Mouse (Mus musculus): Measurements from ENCODE around the gene Macrod1. TPM values are rescaled to one million over a fixed set of nuclear protein-coding genes. Genes with fewer than 3 reads are reported as not detected.

Macrod1 gene
- 5.6 and 9.3 TPM in 2 replicates for polyA plus RNA-seq (2012; rRNA removed)

GRCm38 (mm10) chr19:7056248-7057087, at the start of gene Macrod1:
Macrod1 (plus strand) TSS chr19:7056810.

DNA sequence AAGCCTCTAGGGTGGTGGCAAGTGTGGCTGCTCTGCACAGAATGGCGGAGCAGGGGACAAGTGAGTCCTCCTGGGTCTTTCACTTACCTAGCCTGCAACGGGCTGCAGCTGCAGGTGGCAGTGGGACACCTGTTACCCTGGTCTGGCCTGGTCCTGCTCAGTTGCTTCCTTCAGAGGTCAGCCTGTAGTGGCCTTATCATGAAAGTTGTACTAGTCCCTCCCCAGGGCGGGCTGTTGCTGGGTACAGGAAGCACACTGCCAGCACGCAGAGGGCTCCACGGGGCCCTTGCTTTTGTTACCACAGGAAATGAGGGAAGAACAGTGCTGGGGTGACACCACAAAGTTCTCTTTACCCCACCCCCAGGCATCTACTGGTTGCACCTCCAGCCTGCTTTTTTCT, 37.4 kb upstream of the Macrod1 start, which contains the start of gene Fermt3:
Gene Fermt3 (minus strand): TSS at position 279 of the 400 bp plus-strand sequence.

DNA sequence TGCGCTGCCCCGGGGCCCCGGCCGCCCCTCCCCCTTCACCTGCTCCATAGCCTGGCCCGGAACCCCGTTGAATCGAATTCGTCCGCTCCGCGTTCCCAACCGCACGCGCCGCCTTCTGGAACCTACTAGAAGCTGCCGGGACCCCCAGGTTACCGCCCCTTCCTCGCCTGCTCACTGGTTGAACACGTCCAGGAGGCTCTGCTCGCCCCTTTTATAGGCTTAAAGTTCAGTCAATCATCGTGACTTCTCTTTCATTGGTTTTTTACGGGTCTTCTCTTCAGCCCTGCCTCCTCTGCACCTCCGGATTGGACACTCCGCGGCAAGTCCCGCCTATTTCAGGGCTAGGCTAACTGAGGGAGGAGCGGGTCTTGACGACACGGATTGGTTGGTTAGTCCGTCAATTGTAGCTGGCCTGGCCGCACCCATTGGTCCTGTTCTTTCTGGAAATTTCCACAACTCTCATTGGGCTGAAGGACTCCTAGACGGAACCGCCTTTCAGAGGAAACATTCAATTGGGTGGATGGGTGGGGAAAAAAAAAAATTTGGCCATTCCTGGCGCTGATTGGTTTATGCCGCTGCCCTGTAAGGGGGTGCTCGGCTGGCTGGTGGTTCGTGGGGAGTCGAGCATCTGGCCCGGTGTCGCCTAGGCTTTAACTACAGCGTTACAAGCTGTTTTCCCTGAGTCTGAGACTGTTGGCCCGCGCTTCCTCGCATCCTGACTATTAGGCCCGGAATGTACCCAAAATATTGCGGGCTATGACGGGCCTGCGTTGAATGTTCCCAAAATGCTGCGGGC, 16.6 kb upstream of the Macrod1 start, which contains the start of gene Stip1:
Gene Stip1 (minus strand): TSS at position 127 of the 796 bp plus-strand sequence.

GRCm38 (mm10) chr19:7105544-7105943, 48.9 kb downstream of the Macrod1 start, which contains the start of gene Flrt1:
Flrt1 (minus strand) TSS chr19:7105729.

DNA sequence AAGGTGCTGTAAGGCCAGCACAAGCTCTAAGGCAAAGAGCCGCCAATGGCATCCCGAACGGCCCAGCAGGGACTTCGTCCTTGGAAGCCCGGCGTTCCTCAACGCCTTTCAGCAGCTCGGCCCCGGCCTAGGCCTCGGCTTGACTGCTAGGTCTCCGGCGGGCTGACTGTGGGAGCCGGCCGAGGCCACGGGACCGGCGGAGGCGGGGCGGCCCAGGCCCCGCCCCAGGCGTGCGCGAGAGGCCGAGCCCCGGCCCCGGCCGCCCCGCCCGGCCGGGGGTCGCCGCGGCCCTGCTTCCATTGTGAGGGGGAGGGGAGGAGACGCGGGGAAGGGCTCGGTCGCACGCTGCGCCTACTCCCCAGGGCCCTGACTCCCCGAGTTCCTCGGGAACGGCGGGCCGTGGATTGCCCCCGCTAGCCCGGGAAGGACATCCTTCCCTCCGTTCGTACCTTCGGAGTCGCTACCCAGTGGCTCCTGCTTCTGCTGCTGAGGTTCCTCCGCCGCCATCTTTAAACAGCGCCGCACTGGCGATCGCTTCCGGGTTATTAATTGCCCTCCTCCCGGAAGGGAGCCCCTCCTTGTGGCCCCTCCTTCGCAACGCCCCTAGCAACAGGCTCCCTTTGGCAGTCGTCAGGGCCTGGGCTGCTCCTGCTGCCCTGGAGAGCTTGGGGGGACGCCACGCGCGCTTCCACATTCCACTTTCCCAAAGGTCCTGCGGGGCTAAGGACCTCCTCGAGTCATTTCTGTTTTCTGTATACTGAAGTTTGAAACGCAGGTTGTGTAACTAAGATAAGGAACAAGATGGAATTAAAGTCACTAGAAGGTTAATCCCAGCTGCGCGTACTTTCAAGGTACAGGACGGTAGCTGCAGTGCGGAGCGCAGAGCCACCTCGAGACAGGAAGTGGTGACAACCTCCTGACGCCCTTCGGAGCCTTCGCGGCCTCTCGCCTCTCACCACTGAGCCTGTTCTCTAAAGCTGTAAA, 149.4 kb downstream of the Macrod1 start, which contains the start of gene Otub1:
Gene Otub1 (minus strand): TSS at position 564 of the 984 bp plus-strand sequence.

DNA sequence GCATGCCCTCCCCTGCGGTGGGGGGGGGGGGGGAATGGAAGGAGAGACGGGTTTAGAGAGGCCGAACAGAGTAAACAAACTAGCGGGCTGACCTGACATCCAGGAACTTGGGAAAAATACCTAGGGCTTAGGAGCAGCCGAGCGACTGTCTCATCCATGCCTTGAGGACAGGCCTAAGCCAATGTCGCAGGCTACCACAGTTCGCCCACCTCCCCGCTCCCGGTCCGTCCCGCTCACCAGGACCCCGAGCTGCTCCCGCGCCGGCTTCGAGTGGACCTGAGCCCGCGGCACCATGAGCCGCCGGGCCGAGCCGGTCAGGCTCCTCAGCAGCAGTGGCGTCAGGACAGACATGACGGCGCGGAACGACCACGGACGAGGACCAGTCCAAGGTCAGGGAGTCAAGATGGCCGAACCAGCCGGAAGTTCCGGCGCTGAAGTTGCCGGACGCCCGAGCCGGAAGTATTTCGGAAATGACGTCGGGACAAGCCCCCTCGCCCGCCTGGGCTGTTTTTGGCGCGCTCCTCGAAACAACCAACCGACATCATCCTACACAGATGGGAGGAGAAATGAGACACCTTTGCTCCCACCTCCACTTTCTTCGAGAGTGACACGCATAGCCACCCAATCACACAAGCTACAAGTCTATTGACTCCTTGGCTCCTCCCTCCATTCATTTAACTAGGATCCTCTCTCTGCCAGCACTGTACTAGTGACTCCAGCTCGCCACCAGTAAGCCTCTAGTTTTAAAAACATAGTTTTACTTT, 160.7 kb downstream of the Macrod1 start, which contains the start of gene Cox8a:
Gene Cox8a (minus strand): TSS at position 455 of the 764 bp plus-strand sequence.

GRCm38 (mm10) chr19:7240782-7241690, 184.4 kb downstream of the Macrod1 start, which contains the start of gene Naa40:
Naa40 (minus strand) TSS chr19:7241183.

Other genes starting within 250 kb of the Macrod1 start
- 5.8 and 10.8 TPM in 2 replicates for gene Rps6ka4, start 216.2 kb upstream of the Macrod1 start, polyA plus RNA-seq (2012; rRNA removed)
- 1.2 and 1.5 TPM in 2 replicates for gene Ccdc88b, start 198.6 kb upstream of the Macrod1 start, polyA plus RNA-seq (2012; rRNA removed)
- 154 and 159 TPM in 2 replicates for gene Trmt112, start 147.1 kb upstream of the Macrod1 start, polyA plus RNA-seq (2012; rRNA removed)
- 175 and 190 TPM in 2 replicates for gene Prdx5, start 146.7 kb upstream of the Macrod1 start, polyA plus RNA-seq (2012; rRNA removed)
- 32.1 and 36.0 TPM in 2 replicates for gene Esrra, start 135.0 kb upstream of the Macrod1 start, polyA plus RNA-seq (2012; rRNA removed)
- 1.3 and 2.5 TPM in 2 replicates for gene Catsperz, start 131.4 kb upstream of the Macrod1 start, polyA plus RNA-seq (2012; rRNA removed)
- gene Kcnk4, start 122.3 kb upstream of the Macrod1 start, polyA plus RNA-seq (2012; rRNA removed): 1.2 and 1.7 TPM in 2 replicates
- gene Bad, start 114.9 kb upstream of the Macrod1 start, polyA plus RNA-seq (2012; rRNA removed): 66.9 and 72.7 TPM in 2 replicates
- gene Gpr137, start 114.3 kb upstream of the Macrod1 start, polyA plus RNA-seq (2012; rRNA removed): 68.1 and 72.4 TPM in 2 replicates
- gene Ppp1r14b, start 81.8 kb upstream of the Macrod1 start, polyA plus RNA-seq (2012; rRNA removed): 339 and 374 TPM in 2 replicates
- 26.2 and 38.2 TPM in 2 replicates for gene Plcb3, start 80.3 kb upstream of the Macrod1 start, polyA plus RNA-seq (2012; rRNA removed)
- 61.1 and 75.9 TPM in 2 replicates for gene Fkbp2, start 76.3 kb upstream of the Macrod1 start, polyA plus RNA-seq (2012; rRNA removed)
- gene Vegfb, start 69.2 kb upstream of the Macrod1 start, polyA plus RNA-seq (2012; rRNA removed): 30.0 and 38.5 TPM in 2 replicates
- 30.4 and 31.6 TPM in 2 replicates for gene Dnajc4, start 64.2 kb upstream of the Macrod1 start, polyA plus RNA-seq (2012; rRNA removed)
- 16.0 and 16.1 TPM in 2 replicates for gene Nudt22, start 60.7 kb upstream of the Macrod1 start, polyA plus RNA-seq (2012; rRNA removed)
- 16.4 and 18.5 TPM in 2 replicates for gene Trpt1, start 60.7 kb upstream of the Macrod1 start, polyA plus RNA-seq (2012; rRNA removed)
- 5.4 and 5.5 TPM in 2 replicates for gene Fermt3, start 37.3 kb upstream of the Macrod1 start, polyA plus RNA-seq (2012; rRNA removed)
- 177 and 196 TPM in 2 replicates for gene Stip1, start 16.8 kb upstream of the Macrod1 start, polyA plus RNA-seq (2012; rRNA removed)
- 3.0 and 3.3 TPM in 2 replicates for gene Flrt1, start 48.9 kb downstream of the Macrod1 start, polyA plus RNA-seq (2012; rRNA removed)
- gene Otub1, start 149.5 kb downstream of the Macrod1 start, polyA plus RNA-seq (2012; rRNA removed): 162 and 172 TPM in 2 replicates
- gene Cox8a, start 160.8 kb downstream of the Macrod1 start, polyA plus RNA-seq (2012; rRNA removed): 562 and 588 TPM in 2 replicates
- gene Naa40, start 184.4 kb downstream of the Macrod1 start, polyA plus RNA-seq (2012; rRNA removed): 68.7 and 70.7 TPM in 2 replicates
- 148 and 215 TPM in 2 replicates for gene Rcor2, start 210.5 kb downstream of the Macrod1 start, polyA plus RNA-seq (2012; rRNA removed)